Mouse (Mus musculus) CD8-positive naive resting alpha-beta T cell, adult 2 months (primary cell): ENCODE measurements around the gene Osbp2.
A peak's percentile ranks its signal among the peaks of the same experiment; 100 is the strongest.

Experiments
- DNase-seq, 2 experiments: peaks; one replicate each; pipeline ENCODE4 v3.0.0; 2022; ENCODE audit warnings: low read depth in 2 of 2, low spot score in 2 of 2

The Osbp2 gene

GRCm38 (mm10) chr11:3824138-3824537 is 39.6 kb downstream of the Osbp2 start:
- no peak for DNase-seq

GRCm38 (mm10) chr11:3823378-3823777 is 40.3 kb downstream of the Osbp2 start:
- no peak for DNase-seq

- DNase-seq, result no peak
Observed at GRCm38 (mm10) chr11:3817986-3818758, 45.5 kb downstream of the Osbp2 start.

- DNase-seq, result no peak
Observed at GRCm38 (mm10) chr11:3815951-3816350, 47.8 kb downstream of the Osbp2 start.

- DNase-seq, result no peak
Observed at GRCm38 (mm10) chr11:3813340-3813739, 50.4 kb downstream of the Osbp2 start.

- no peak for DNase-seq
Observed at GRCm38 (mm10) chr11:3808162-3808561, 55.5 kb downstream of the Osbp2 start.

GRCm38 (mm10) chr11:3805362-3805761 is 58.3 kb downstream of the Osbp2 start:
- peak in 1 of 2 experiments; percentile 8 for DNase-seq

GRCm38 (mm10) chr11:3804639-3805038 is 59.1 kb downstream of the Osbp2 start:
- DNase-seq, result no peak

GRCm38 (mm10) chr11:3802057-3802456 is 61.6 kb downstream of the Osbp2 start:
- no peak for DNase-seq

- DNase-seq, result no peak
Observed at GRCm38 (mm10) chr11:3797631-3798215, 66.0 kb downstream of the Osbp2 start.

GRCm38 (mm10) chr11:3790736-3791135 is 73.0 kb downstream of the Osbp2 start:
- DNase-seq, result no peak

- DNase-seq, result no peak
Observed at GRCm38 (mm10) chr11:3789919-3790318, 73.8 kb downstream of the Osbp2 start.

GRCm38 (mm10) chr11:3786564-3786963 is 77.1 kb downstream of the Osbp2 start:
- peak; percentile 52 to 65 for DNase-seq

GRCm38 (mm10) chr11:3775263-3775644 is 88.4 kb downstream of the Osbp2 start:
- DNase-seq, result no peak

- DNase-seq, result no peak
Observed at GRCm38 (mm10) chr11:3774463-3775262, 89.0 kb downstream of the Osbp2 start.

GRCm38 (mm10) chr11:3773782-3774462 is 89.8 kb downstream of the Osbp2 start:
- DNase-seq, result no peak

- no peak for DNase-seq
Observed at GRCm38 (mm10) chr11:3773136-3773535, 90.6 kb downstream of the Osbp2 start.

- DNase-seq, result no peak
Observed at GRCm38 (mm10) chr11:3771348-3771747, 92.4 kb downstream of the Osbp2 start.

GRCm38 (mm10) chr11:3767830-3768229 is 95.9 kb downstream of the Osbp2 start:
- no peak for DNase-seq

- no peak for DNase-seq
Observed at GRCm38 (mm10) chr11:3766964-3767363, 96.7 kb downstream of the Osbp2 start.

- DNase-seq, result no peak
Observed at GRCm38 (mm10) chr11:3764352-3764751, 99.4 kb downstream of the Osbp2 start.
